Mouse (Mus musculus): ENCODE data around the gene Asna1.

DNA sequence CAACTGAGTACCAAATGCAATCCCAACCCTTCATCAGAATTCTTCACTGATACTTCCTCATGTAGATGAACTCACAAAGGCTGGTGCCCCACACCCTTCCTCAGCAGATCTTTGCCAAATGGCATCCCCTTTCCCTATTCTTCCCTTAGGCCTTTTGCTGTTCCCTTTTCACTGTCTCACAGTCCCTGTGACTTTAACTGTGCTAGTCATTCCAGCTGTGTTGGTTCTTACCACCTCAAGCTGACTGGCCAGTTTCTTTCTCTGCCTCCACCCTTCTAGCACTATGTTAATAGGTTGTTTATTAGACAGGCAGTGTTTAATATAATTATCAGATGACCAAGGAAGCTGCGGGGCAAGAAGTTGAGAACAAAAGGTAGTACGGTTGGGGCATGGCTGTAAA, 56.4 kb downstream of the Asna1 start:
- TF ChIP-seq CTCF (IDR thresholded peaks at IDR 0.05; ENCODE audit: control insufficient read depth, insufficient read depth, low read length) (no peak), POLR2A (IDR thresholded peaks at IDR 0.05; ENCODE audit: borderline replicate concordance, control insufficient read depth, low read depth, low read length) (no peak)
